Comparison of ENCODE assay signal across 15 mouse cellular contexts in genomic region chr2:132691731-132692130, GRCm38 (mm10). TPM values are rescaled to one million over a fixed set of nuclear protein-coding genes. Genes with fewer than 3 reads are reported as not detected.
DNase-seq lines count a peak whose midpoint lies in the region; ATAC-seq and TF ChIP-seq lines count a peak whose summit lies in the region.
"Had no signal": no experiment of that assay in that cellular context is flagged by ENCODE, and none has a peak within 500 bp of the region (broad histone marks: within the 10 kb centered on the region; RNA-seq: fewer than 3 reads in every experiment).

No protein-coding gene starts in this region.

- H3K9ac ChIP-seq in heart, embryonic 11.5 days (ENCODE audit: low read depth, low read length): 0 out of 2 replicates have a peak overlapping the region, but pooled peaks have one; percentile 16
- H3K9ac ChIP-seq in liver, adult 2 months (ENCODE audit: low read depth, low read length): no peak overlapping the region
- H3K9ac ChIP-seq in forebrain, embryonic 11.5 days (ENCODE audit: low read length): no peak overlapping the region
- H3K9ac ChIP-seq: embryonic facial prominence, embryonic 15.5 days; forebrain, embryonic 13.5 days; kidney, embryonic 15.5 days; midbrain, embryonic 15.5 days; neural tube, embryonic 12.5 days had no signal

- ATAC-seq in heart, embryonic 11.5 days (replicated peaks; ENCODE audit: insufficient number of reproducible peaks, low FRiP score, low TSS enrichment): no peak
- ATAC-seq in forebrain, embryonic 11.5 days (replicated peaks; ENCODE audit: low FRiP score): no peak
- ATAC-seq: forebrain, embryonic 13.5 days; midbrain, embryonic 15.5 days had no signal

- H3K27me3 ChIP-seq in heart, embryonic 11.5 days (ENCODE audit: control insufficient read depth, insufficient read depth, low read length): no peaks in the 10 kb centered on the region
- H3K27me3 ChIP-seq in testis, adult 2 months (ENCODE audit: control insufficient read depth, insufficient read depth, low read length): no peaks in the 10 kb centered on the region
- H3K27me3 ChIP-seq in liver, adult 2 months (ENCODE audit: control insufficient read depth, insufficient read depth, low read length): no peaks in the 10 kb centered on the region
- H3K27me3 ChIP-seq in forebrain, embryonic 11.5 days (ENCODE audit: control insufficient read depth, insufficient read depth, low read length): no peaks in the 10 kb centered on the region
- H3K27me3 ChIP-seq: embryonic facial prominence, embryonic 15.5 days; forebrain, embryonic 13.5 days; kidney, embryonic 15.5 days; midbrain, embryonic 15.5 days; neural tube, embryonic 12.5 days had no signal

- no peak for DNase-seq in heart, adult 8-10 months (ENCODE audit: low spot score)
- DNase-seq in testis, postnatal 10 days (ENCODE audit: low spot score): no peak
- DNase-seq in liver, adult 2 months (ENCODE audit: extremely low read depth, low read depth, low spot score): no peak
- peak; percentile 35 for DNase-seq in yolk sac, embryonic 10.5 days (ENCODE audit: low spot score)
- no peak for DNase-seq in retina, embryonic 14.5 days (ENCODE audit: low spot score)
- DNase-seq in forebrain, embryonic 11.5 days (ENCODE audit: low spot score): no peak
- DNase-seq: gastrocnemius, postnatal 14 days; retina, postnatal 1 day had no signal

- H3K27ac ChIP-seq in heart, embryonic 11.5 days (ENCODE audit: low read depth, low read length): peak overlapping the region; percentile 15; the same call in 1 of the 2 replicates
- 0 out of 2 replicates have a peak overlapping the region, but pooled peaks have one; percentile 25 for H3K27ac ChIP-seq in testis, adult 2 months (ENCODE audit: control insufficient read depth, insufficient read depth, low read depth, low read length)
- H3K27ac ChIP-seq in liver, adult 2 months (replicated peaks; ENCODE audit: insufficient read depth, low read depth, low read length): peak overlapping the region; percentile 2; the same call in 1 of the 2 replicates
- H3K27ac ChIP-seq in forebrain, embryonic 11.5 days (ENCODE audit: low read depth, low read length): no peak overlapping the region
- H3K27ac ChIP-seq: embryonic facial prominence, embryonic 15.5 days; forebrain, embryonic 13.5 days; kidney, embryonic 15.5 days; midbrain, embryonic 15.5 days; neural tube, embryonic 12.5 days had no signal

- TF ChIP-seq CTCF in testis, adult 2 months (IDR thresholded peaks at IDR 0.05; ENCODE audit: control insufficient read depth, insufficient read depth, insufficient replicate concordance, low read depth, low read length): no peak
- TF ChIP-seq CTCF in liver, adult 2 months (IDR thresholded peaks at IDR 0.05; ENCODE audit: low read depth, low read length): no peak

- TF ChIP-seq POLR2A in testis, adult 2 months (IDR thresholded peaks at IDR 0.05; ENCODE audit: control insufficient read depth, low read depth, low read length): no peak
- no peak for TF ChIP-seq POLR2A in liver, adult 2 months (IDR thresholded peaks at IDR 0.05; ENCODE audit: extremely low read depth, insufficient read depth, low read length)

- no peak overlapping the region for H3K4me2 ChIP-seq in heart, embryonic 11.5 days
- no peak overlapping the region for H3K4me2 ChIP-seq in forebrain, embryonic 11.5 days (ENCODE audit: low read depth, low read length, severe bottlenecking)
- H3K4me2 ChIP-seq: embryonic facial prominence, embryonic 15.5 days; forebrain, embryonic 13.5 days; kidney, embryonic 15.5 days; midbrain, embryonic 15.5 days; neural tube, embryonic 12.5 days had no signal

- 52% methylated on average over 7 of the region's 7 CpGs for WGBS in heart, embryonic 11.5 days (ENCODE audit: insufficient replicate concordance)
- 77% methylated on average over 7 of the region's 7 CpGs for whole genome bisulfite sequencing in liver, adult 2 months
- WGBS in forebrain, embryonic 11.5 days: 75% methylated on average over 7 of the region's 7 CpGs

- H3K9me3 ChIP-seq in heart, embryonic 11.5 days (replicated peaks; ENCODE audit: control insufficient read depth, low read length): no peaks in the 10 kb centered on the region
- H3K9me3 ChIP-seq in forebrain, embryonic 11.5 days (ENCODE audit: control insufficient read depth, low read length): no peaks in the 10 kb centered on the region
- H3K9me3 ChIP-seq: embryonic facial prominence, embryonic 15.5 days; forebrain, embryonic 13.5 days; kidney, embryonic 15.5 days; midbrain, embryonic 15.5 days; neural tube, embryonic 12.5 days had no signal

- H3K36me3 ChIP-seq in heart, embryonic 11.5 days (ENCODE audit: control insufficient read depth, insufficient read depth, low read length): no peaks in the 10 kb centered on the region
- H3K36me3 ChIP-seq in testis, adult 2 months (ENCODE audit: control insufficient read depth, insufficient read depth, low read length): no peaks in the 10 kb centered on the region
- no peaks in the 10 kb centered on the region; the same call in 1 of the 2 replicates for H3K36me3 ChIP-seq in liver, adult 2 months (ENCODE audit: control insufficient read depth, insufficient read depth, low read length)
- no peaks in the 10 kb centered on the region for H3K36me3 ChIP-seq in forebrain, embryonic 11.5 days (ENCODE audit: control insufficient read depth, insufficient read depth, low read length)
- H3K36me3 ChIP-seq: midbrain, embryonic 15.5 days; neural tube, embryonic 12.5 days had no signal

- no peaks in the 10 kb centered on the region for H3K79me2 ChIP-seq in liver, adult 2 months (ENCODE audit: control insufficient read depth, insufficient read depth, low read length)

- peaks cover 11% of the 10 kb centered on the region for H3K4me1 ChIP-seq in heart, embryonic 11.5 days (ENCODE audit: control insufficient read depth, insufficient read depth, low read length)
- peaks cover 2% of the 10 kb centered on the region for H3K4me1 ChIP-seq in testis, adult 2 months (ENCODE audit: control insufficient read depth, insufficient read depth, low read length)
- H3K4me1 ChIP-seq in liver, adult 2 months (ENCODE audit: control insufficient read depth, insufficient read depth, low read length): peaks cover 31% of the 10 kb centered on the region
- no peaks in the 10 kb centered on the region for H3K4me1 ChIP-seq in forebrain, embryonic 11.5 days (replicated peaks; ENCODE audit: control insufficient read depth, insufficient read depth, low read length)
- H3K4me1 ChIP-seq: neural tube, embryonic 12.5 days had no signal

- no peak overlapping the region for H3K4me3 ChIP-seq in heart, embryonic 11.5 days (ENCODE audit: low read depth, low read length)
- H3K4me3 ChIP-seq in testis, adult 2 months (ENCODE audit: control insufficient read depth, low read depth, low read length): no peak overlapping the region
- no peak overlapping the region for H3K4me3 ChIP-seq in liver, adult 2 months (ENCODE audit: insufficient read depth, low read depth, low read length)
- H3K4me3 ChIP-seq in forebrain, embryonic 11.5 days (ENCODE audit: low read depth, low read length): no peak overlapping the region
- H3K4me3 ChIP-seq: embryonic facial prominence, embryonic 15.5 days; forebrain, embryonic 13.5 days; kidney, embryonic 15.5 days; midbrain, embryonic 15.5 days; neural tube, embryonic 12.5 days had no signal

RNA-seq across cellular contexts. Expression of gene Shld1, which starts 5.0 kb away (rescaled TPM):
- polyA plus RNA-seq in heart, embryonic 11.5 days (2014; fragmentation: Nextera tagmentation; extraction: Ambion mirVana): 15.3 and 18.0 TPM in 2 replicates
- 10 to 100 TPM; 30.4 to 74.1 (median 46.7) TPM for total RNA-seq in heart, adult 8-10 months (2022)
- polyA plus RNA-seq in testis, adult 2 months (2012; rRNA removed): 2.4 and 2.7 TPM in 2 replicates
- 14.1 and 17.1 TPM in 2 replicates for total RNA-seq in liver, adult 2 months (2014; rRNA removed)
- polyA plus RNA-seq in liver, adult 2 months (2012; rRNA removed): 7.6 and 8.7 TPM in 2 replicates
- polyA plus RNA-seq in forebrain, embryonic 11.5 days (2014; fragmentation: Nextera tagmentation; extraction: Ambion mirVana): 17.6 and 18.4 TPM in 2 replicates
